Mouse (Mus musculus): ENCODE results near the gene D17Wsu92e. TPM values are rescaled to one million over a fixed set of nuclear protein-coding genes. Genes with fewer than 3 reads are reported as not detected.
A peak's percentile ranks its signal among the peaks of the same experiment; 100 is the strongest.

Gene D17Wsu92e
- 45.6 and 89.6 TPM in 2 replicates for polyA plus RNA-seq (2012; rRNA removed)

DNA sequence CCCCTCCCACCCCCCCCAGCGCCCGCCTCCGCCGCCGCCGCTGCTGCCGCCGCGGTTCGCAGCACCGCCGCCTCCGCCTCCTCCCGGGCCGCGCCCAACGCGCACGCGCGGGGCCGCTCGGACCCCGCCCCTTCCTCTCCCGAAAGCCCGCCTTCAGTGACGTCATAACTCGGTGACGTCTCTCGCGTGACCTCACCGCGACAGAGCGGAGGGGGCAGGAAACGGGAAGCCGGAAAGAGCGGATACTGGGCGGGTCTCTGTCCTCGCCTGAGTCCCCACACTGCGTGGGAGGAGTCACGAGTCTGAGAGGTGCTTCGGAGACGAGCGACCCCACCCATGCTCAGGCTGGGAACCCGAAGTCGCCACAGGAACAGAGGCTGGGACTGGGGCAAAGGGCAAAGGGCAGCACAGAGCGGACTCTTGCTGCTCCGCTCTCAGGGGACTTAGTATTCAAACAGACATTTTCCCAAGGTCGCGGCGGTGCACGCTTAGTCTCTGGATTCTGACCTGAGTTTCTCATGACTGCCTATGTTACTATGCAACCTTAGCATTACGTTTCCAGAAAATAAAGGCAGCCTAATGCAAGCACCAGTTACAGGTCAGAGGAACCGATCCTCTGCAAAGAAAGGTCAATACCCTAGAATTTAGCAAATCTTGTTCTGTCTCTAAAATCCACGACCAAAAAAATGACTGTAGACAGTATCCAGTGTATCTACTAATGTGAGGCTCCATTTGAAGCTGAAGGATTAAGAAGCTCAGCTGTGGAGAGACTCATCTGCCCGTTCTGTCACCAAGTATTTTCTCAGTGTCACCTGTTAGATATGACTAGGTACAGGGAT is at the start of gene D17Wsu92e:
Gene D17Wsu92e (minus strand): TSS at position 81 of the 839 bp plus-strand sequence.
- Histone ChIP-seq H3K4me1 (ENCODE audit: control insufficient read depth, insufficient read depth, insufficient read length, low read length) (peaks cover 24% of the 10 kb centered on the region; the same call in 1 of the 2 replicates), H3K27me3 (ENCODE audit: control insufficient read depth, insufficient read depth, low read length) (no peaks in the 10 kb centered on the region), H3K27ac (ENCODE audit: insufficient read depth, low read depth, low read length) (peak within 1 kb of the TSS; percentile 79), H3K36me3 (ENCODE audit: control insufficient read depth, insufficient read depth, low read length) (no peaks in the 10 kb centered on the region), H3K4me3 (ENCODE audit: low read depth, low read length) (peak within 1 kb of the TSS; percentile 79)
- under 1% methylated on average over 48 of the region's 56 CpGs for WGBS
- no peak for TF ChIP-seq CTCF (IDR thresholded peaks at IDR 0.05; ENCODE audit: extremely low read depth, insufficient read length, insufficient replicate concordance, low read depth, low read length)
- TF ChIP-seq POLR2A (IDR thresholded peaks at IDR 0.05; ENCODE audit: low read depth, low read length), result peak; percentile 61; the same call in 1 of the 2 replicates

DNA sequence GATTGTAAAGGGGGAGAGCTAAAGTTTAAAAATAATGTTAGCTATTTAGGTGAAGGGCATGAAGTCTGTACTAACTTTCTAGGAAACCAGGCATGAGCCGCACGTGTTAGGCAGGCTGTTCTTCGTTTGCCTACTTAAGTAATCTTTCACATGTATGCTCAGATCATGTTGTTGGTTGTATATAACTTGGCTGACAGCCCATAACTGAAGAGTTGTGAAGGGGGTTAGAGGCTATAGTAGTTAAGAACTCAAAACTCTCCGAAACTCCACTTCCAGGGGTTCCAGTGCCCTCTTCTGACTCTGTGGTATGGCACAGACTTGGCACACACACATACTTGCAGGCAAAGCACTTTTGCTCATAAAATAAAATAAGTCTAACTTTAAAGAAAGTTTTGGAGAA is 46.3 kb upstream of the D17Wsu92e start:
- no peaks in the 10 kb centered on the region for H3K4me1 ChIP-seq (ENCODE audit: control insufficient read depth, insufficient read depth, insufficient read length, low read length)
- H3K4me3 ChIP-seq (ENCODE audit: low read depth, low read length), result no peak overlapping the region
- TF ChIP-seq CTCF (IDR thresholded peaks at IDR 0.05; ENCODE audit: extremely low read depth, insufficient read length, insufficient replicate concordance, low read depth, low read length), result no peak
- TF ChIP-seq POLR2A (IDR thresholded peaks at IDR 0.05; ENCODE audit: low read depth, low read length), result no peak
- no peaks in the 10 kb centered on the region for H3K27me3 ChIP-seq (ENCODE audit: control insufficient read depth, insufficient read depth, low read length)
- 63% methylated on average over 4 of the region's 4 CpGs for WGBS
- H3K36me3 ChIP-seq (ENCODE audit: control insufficient read depth, insufficient read depth, low read length), result no peaks in the 10 kb centered on the region
- H3K27ac ChIP-seq (ENCODE audit: insufficient read depth, low read depth, low read length), result no peak overlapping the region

DNA sequence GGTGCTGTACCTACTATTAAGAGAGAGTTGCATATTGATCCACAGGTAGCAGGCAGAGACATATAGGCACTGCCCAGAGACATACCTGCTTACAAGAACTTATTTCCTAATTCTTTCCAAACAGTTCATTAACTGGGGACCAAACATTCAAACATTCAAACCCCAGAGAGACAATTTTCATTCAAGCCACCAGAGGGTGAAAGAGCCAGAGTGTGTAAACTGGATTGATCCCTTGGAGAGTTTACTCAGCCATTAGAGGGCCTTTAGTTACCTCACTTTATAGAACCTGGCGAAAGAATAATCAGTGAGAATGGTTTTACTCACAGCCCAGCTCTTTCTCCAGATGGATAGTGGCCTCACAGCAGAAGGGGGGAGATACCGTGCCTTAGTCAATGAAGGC is 45.0 kb upstream of the D17Wsu92e start:
- 78% methylated on average over 2 of the region's 2 CpGs for WGBS

GRCm38 (mm10) chr17:27859131-27859530 is 38.7 kb upstream of the D17Wsu92e start:
- H3K27ac ChIP-seq (ENCODE audit: insufficient read depth, low read depth, low read length), result no peak overlapping the region
- H3K4me1 ChIP-seq (ENCODE audit: control insufficient read depth, insufficient read depth, insufficient read length, low read length), result peaks cover 8% of the 10 kb centered on the region; the same call in 1 of the 2 replicates
- no peak overlapping the region for H3K4me3 ChIP-seq (ENCODE audit: low read depth, low read length)
- H3K36me3 ChIP-seq (ENCODE audit: control insufficient read depth, insufficient read depth, low read length), result 0 out of 2 replicates have a peak, but pooled peaks cover under 1% of the 10 kb centered on the region
- H3K27me3 ChIP-seq (ENCODE audit: control insufficient read depth, insufficient read depth, low read length), result no peaks in the 10 kb centered on the region
- 81% methylated on average over 2 of the region's 2 CpGs for WGBS
- TF ChIP-seq CTCF (IDR thresholded peaks at IDR 0.05; ENCODE audit: extremely low read depth, insufficient read length, insufficient replicate concordance, low read depth, low read length), result no peak
- no peak for TF ChIP-seq POLR2A (IDR thresholded peaks at IDR 0.05; ENCODE audit: low read depth, low read length)

More for the DNA sequence above, 45.0 kb upstream of the D17Wsu92e start:
- H3K4me3 ChIP-seq (ENCODE audit: low read depth, low read length), result no peak overlapping the region
- H3K27me3 ChIP-seq (ENCODE audit: control insufficient read depth, insufficient read depth, low read length), result no peaks in the 10 kb centered on the region
- no peak for TF ChIP-seq POLR2A (IDR thresholded peaks at IDR 0.05; ENCODE audit: low read depth, low read length)
- TF ChIP-seq CTCF (IDR thresholded peaks at IDR 0.05; ENCODE audit: extremely low read depth, insufficient read length, insufficient replicate concordance, low read depth, low read length), result no peak
- H3K27ac ChIP-seq (ENCODE audit: insufficient read depth, low read depth, low read length), result no peak overlapping the region
- no peaks in the 10 kb centered on the region for H3K4me1 ChIP-seq (ENCODE audit: control insufficient read depth, insufficient read depth, insufficient read length, low read length)
- no peaks in the 10 kb centered on the region for H3K36me3 ChIP-seq (ENCODE audit: control insufficient read depth, insufficient read depth, low read length)

DNA sequence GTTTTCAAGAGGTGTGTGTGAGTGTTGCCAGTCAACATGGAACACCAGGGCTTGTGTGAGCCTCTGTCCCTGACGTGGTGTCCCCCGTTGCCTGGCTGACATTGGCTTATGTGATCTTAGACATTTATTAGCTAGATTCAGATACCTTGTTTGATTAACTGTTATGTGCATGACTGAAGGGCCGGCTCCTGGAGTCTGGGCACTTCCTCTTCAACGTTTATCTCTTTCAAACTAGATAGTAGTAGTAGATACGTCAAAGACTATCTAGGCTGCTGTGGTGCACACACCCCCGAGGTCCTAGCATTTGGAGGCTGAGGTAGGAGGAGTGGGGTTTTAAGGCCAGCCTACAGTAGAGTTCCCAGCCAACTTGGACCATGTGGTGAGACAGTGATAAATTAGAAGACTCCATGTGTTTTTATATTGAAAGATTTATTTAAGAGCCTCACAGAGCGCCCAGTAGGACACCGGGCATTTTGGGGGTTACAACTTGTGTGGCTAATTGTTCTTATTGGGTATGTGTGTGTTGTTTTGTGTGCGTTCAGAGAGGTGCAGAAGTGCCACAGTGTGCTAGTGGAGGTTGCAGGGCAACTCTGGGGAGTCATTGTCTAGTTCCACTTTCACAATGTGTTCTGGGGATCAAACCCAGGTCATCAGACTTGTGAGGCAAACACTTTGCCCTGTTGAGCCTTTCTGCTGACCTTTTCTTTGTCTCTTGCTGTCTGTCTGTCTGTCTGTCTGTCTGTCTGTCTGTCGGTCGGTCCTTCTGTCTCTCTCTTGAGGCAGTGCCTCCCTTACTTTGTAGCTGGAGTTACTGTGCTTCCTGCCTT is 37.4 kb upstream of the D17Wsu92e start:
- 0 out of 2 replicates have a peak, but pooled peaks cover 2% of the 10 kb centered on the region for H3K36me3 ChIP-seq (ENCODE audit: control insufficient read depth, insufficient read depth, low read length)
- WGBS, result 30% methylated on average over 11 of the region's 11 CpGs
- peaks cover 8% of the 10 kb centered on the region; the same call in 1 of the 2 replicates for H3K4me1 ChIP-seq (ENCODE audit: control insufficient read depth, insufficient read depth, insufficient read length, low read length)
- no peak overlapping the region for H3K27ac ChIP-seq (ENCODE audit: insufficient read depth, low read depth, low read length)
- TF ChIP-seq POLR2A (IDR thresholded peaks at IDR 0.05; ENCODE audit: low read depth, low read length), result no peak
- no peak for TF ChIP-seq CTCF (IDR thresholded peaks at IDR 0.05; ENCODE audit: extremely low read depth, insufficient read length, insufficient replicate concordance, low read depth, low read length)
- H3K4me3 ChIP-seq (ENCODE audit: low read depth, low read length), result peak overlapping the region; percentile 97
- H3K27me3 ChIP-seq (ENCODE audit: control insufficient read depth, insufficient read depth, low read length), result no peaks in the 10 kb centered on the region

- Histone ChIP-seq H3K27me3 (ENCODE audit: control insufficient read depth, insufficient read depth, low read length) (no peaks in the 10 kb centered on the region), H3K36me3 (ENCODE audit: control insufficient read depth, insufficient read depth, low read length) (peaks cover 5% of the 10 kb centered on the region), H3K4me3 (ENCODE audit: low read depth, low read length) (peak overlapping the region; percentile 97), H3K4me1 (ENCODE audit: control insufficient read depth, insufficient read depth, insufficient read length, low read length) (peaks cover 8% of the 10 kb centered on the region; the same call in 1 of the 2 replicates), H3K27ac (ENCODE audit: insufficient read depth, low read depth, low read length) (peak overlapping the region; percentile 14; the same call in 1 of the 2 replicates)
- WGBS, result 1% methylated on average over 52 of the region's 52 CpGs
- TF ChIP-seq CTCF (IDR thresholded peaks at IDR 0.05; ENCODE audit: extremely low read depth, insufficient read length, insufficient replicate concordance, low read depth, low read length) (no peak), POLR2A (IDR thresholded peaks at IDR 0.05; ENCODE audit: low read depth, low read length) (no peak)
Observed at GRCm38 (mm10) chr17:27856798-27857648, 36.6 kb upstream of the D17Wsu92e start.

Data from small intestine, adult 2 months (tissue).